Mouse (Mus musculus): ENCODE data around the gene Bcl2l11.
"Not testable (repeated sequence)": the region's sequence is repeated elsewhere in the genome, so short reads cannot be mapped to it uniquely, and the experiment has no call there.

Gene Bcl2l11

GRCm38 (mm10) chr2:128125635-128126470 is at the start of gene Bcl2l11:
Bcl2l11 (plus strand) TSS chr2:128126038.
- in situ Hi-C loops (cut with MboI): loop anchor here (10.0 kb wide), 1 partner anchor 279 kb away; no protein-coding TSS in a partner anchor

- in situ Hi-C loops (cut with MboI): no loop called here
Measured at GRCm38 (mm10) chr2:128076936-128077335, 48.9 kb upstream of the Bcl2l11 start.

- in situ Hi-C loops (cut with MboI): no loop called here
Measured at GRCm38 (mm10) chr2:128078859-128079258, 47.0 kb upstream of the Bcl2l11 start.

GRCm38 (mm10) chr2:128079316-128079715 is 46.5 kb upstream of the Bcl2l11 start:
- in situ Hi-C loops (cut with MboI): no loop called here

GRCm38 (mm10) chr2:128083844-128084243 is 42.0 kb upstream of the Bcl2l11 start:
- in situ Hi-C loops (cut with MboI): no loop called here

GRCm38 (mm10) chr2:128084607-128085006 is 41.2 kb upstream of the Bcl2l11 start:
- in situ Hi-C loops (cut with MboI): no loop called here

GRCm38 (mm10) chr2:128085481-128085880 is 40.4 kb upstream of the Bcl2l11 start:
- in situ Hi-C loops (cut with MboI): no loop called here

- in situ Hi-C loops (cut with MboI): no loop called here
Measured at GRCm38 (mm10) chr2:128086301-128086886, 39.4 kb upstream of the Bcl2l11 start.

GRCm38 (mm10) chr2:128086996-128087526 is 38.8 kb upstream of the Bcl2l11 start:
- in situ Hi-C loops (cut with MboI): no loop called here

- in situ Hi-C loops (cut with MboI): no loop called here
Measured at GRCm38 (mm10) chr2:128087798-128088545, 37.9 kb upstream of the Bcl2l11 start.

- in situ Hi-C loops (cut with MboI): no loop called here
Measured at GRCm38 (mm10) chr2:128090283-128090885, 35.5 kb upstream of the Bcl2l11 start.

- in situ Hi-C loops (cut with MboI): no loop called here
Measured at GRCm38 (mm10) chr2:128091431-128092369, 34.1 kb upstream of the Bcl2l11 start.

GRCm38 (mm10) chr2:128092451-128092850 is 33.4 kb upstream of the Bcl2l11 start:
- in situ Hi-C loops (cut with MboI): no loop called here

GRCm38 (mm10) chr2:128094196-128094595 is 31.6 kb upstream of the Bcl2l11 start:
- in situ Hi-C loops (cut with MboI): no loop called here

- in situ Hi-C loops (cut with MboI): no loop called here
Measured at GRCm38 (mm10) chr2:128094602-128095001, 31.2 kb upstream of the Bcl2l11 start.

GRCm38 (mm10) chr2:128095270-128095669 is 30.6 kb upstream of the Bcl2l11 start:
- in situ Hi-C loops (cut with MboI): no loop called here

- in situ Hi-C loops (cut with MboI): no loop called here
Measured at GRCm38 (mm10) chr2:128096070-128096469, 29.8 kb upstream of the Bcl2l11 start.

- in situ Hi-C loops (cut with MboI): not testable (repeated sequence)
Measured at GRCm38 (mm10) chr2:128098118-128098517, 27.7 kb upstream of the Bcl2l11 start.

- in situ Hi-C loops (cut with MboI): no loop called here
Measured at GRCm38 (mm10) chr2:128102086-128102485, 23.8 kb upstream of the Bcl2l11 start.

GRCm38 (mm10) chr2:128104815-128105214 is 21.0 kb upstream of the Bcl2l11 start:
- in situ Hi-C loops (cut with MboI): no loop called here

GRCm38 (mm10) chr2:128105651-128106050 is 20.2 kb upstream of the Bcl2l11 start:
- in situ Hi-C loops (cut with MboI): no loop called here
